Mouse (Mus musculus) CH12.LX (cell line): ENCODE results near the gene Gm20388. TPM values are rescaled to one million over a fixed set of nuclear protein-coding genes. Genes with fewer than 3 reads are reported as not detected.

ENCODE experiments used
- DNase-seq: peaks from one replicate; pipeline ENCODE4 v3.0.0-alpha.2; 2013; ENCODE audit errors: extremely low read depth
- H3K27ac ChIP-seq: 2 replicates; pipeline ENCODE4 v1.5.1; 2012; ENCODE audit warnings: low read depth, mild to moderate bottlenecking, control low read depth, moderate library complexity; ENCODE audit not compliant: insufficient read depth
- H3K27me3 ChIP-seq: replicated peaks from 2 replicates; pipeline ENCODE3; 2012; ENCODE audit warnings: inconsistent platforms
- H3K36me3 ChIP-seq, 2 experiments: replicated peaks in 1 of 2; 2 replicates each; pipeline versions ENCODE3 to v1.6.1; 2012; ENCODE audit warnings: inconsistent platforms in 1 of 2, low read length in 1 of 2, mild to moderate bottlenecking in 1 of 2, mixed read lengths in 1 of 2, moderate library complexity in 1 of 2; ENCODE audit not compliant: control insufficient read depth in 1 of 2, insufficient read depth in 1 of 2
- H3K4me1 ChIP-seq, 2 experiments: 2 replicates each; pipeline ENCODE4 v1.6.1; 2012; ENCODE audit warnings: inconsistent platforms in 1 of 2, moderate library complexity in 1 of 2; ENCODE audit not compliant: insufficient read depth in 2 of 2, control insufficient read depth in 1 of 2
- H3K4me2 ChIP-seq: 2 replicates; pipeline ENCODE4 v1.6.1; 2012; ENCODE audit warnings: low read depth, mild to moderate bottlenecking, control low read depth; ENCODE audit not compliant: poor library complexity, insufficient read depth, severe bottlenecking
- H3K4me3 ChIP-seq, 3 experiments: fragments of 150-350 bp in 1 of 3; sonication (generic) in 1 of 3; replicated peaks in 1 of 3; 2 replicates each; pipeline versions ENCODE3 to v1.5.1; 2011 to 2012; ENCODE audit warnings: low read depth in 2 of 3, low read length in 2 of 3, mild to moderate bottlenecking in 2 of 3, moderate library complexity in 2 of 3, control low read depth in 1 of 3, improper control_type of control experiment in 1 of 3, inconsistent platforms in 1 of 3, mixed read lengths in 1 of 3; ENCODE audit not compliant: poor library complexity in 1 of 3
- H3K79me2 ChIP-seq: replicated peaks from 2 replicates; pipeline ENCODE4 v1.6.1; 2012; ENCODE audit warnings: mild to moderate bottlenecking, moderate library complexity; ENCODE audit not compliant: control insufficient read depth, poor library complexity, insufficient read depth, severe bottlenecking; ENCODE audit errors: extremely low read depth
- H3K9ac ChIP-seq: 2 replicates; pipeline ENCODE4 v1.6.1; 2012; ENCODE audit warnings: low read depth, mild to moderate bottlenecking, control low read depth, moderate library complexity; ENCODE audit not compliant: insufficient read depth
- H3K9me3 ChIP-seq: replicated peaks from 2 replicates; pipeline ENCODE3; 2012; ENCODE audit warnings: low read length, inconsistent platforms, mixed read lengths
- CHD1 ChIP-seq: IDR thresholded peaks from 2 replicates; pipeline ENCODE4 v1.6.1; 2012; ENCODE audit warnings: low read depth, low read length, improper control_type of control experiment, inconsistent platforms
- CHD2 ChIP-seq: IDR thresholded peaks from 2 replicates; pipeline ENCODE4 v1.6.1; 2011; ENCODE audit warnings: low read length, improper control_type of control experiment
- ELF1 ChIP-seq: IDR thresholded peaks from 2 replicates; pipeline ENCODE4 v1.6.1; 2014; ENCODE audit warnings: low read depth, mild to moderate bottlenecking, inconsistent platforms, low read length, improper control_type of control experiment
- ETS1 ChIP-seq: conservative IDR thresholded peaks from 2 replicates; pipeline ENCODE4 v1.6.1; 2012; ENCODE audit warnings: low read depth, mild to moderate bottlenecking, inconsistent platforms, low read length, improper control_type of control experiment, moderate library complexity
- JUN ChIP-seq: IDR thresholded peaks from 2 replicates; pipeline ENCODE4 v1.6.1; 2011; ENCODE audit warnings: low read depth, mild to moderate bottlenecking, low read length, improper control_type of control experiment, moderate library complexity; ENCODE audit not compliant: insufficient read depth
- MAFK ChIP-seq: IDR thresholded peaks from 2 replicates; pipeline ENCODE4 v1.6.1; 2011; ENCODE audit warnings: low read length, improper control_type of control experiment; ENCODE audit not compliant: insufficient replicate concordance
- MAZ ChIP-seq: IDR thresholded peaks from 2 replicates; pipeline ENCODE4 v1.6.1; 2012; ENCODE audit warnings: low read depth, mild to moderate bottlenecking, inconsistent platforms, low read length, improper control_type of control experiment, moderate library complexity
- MYC ChIP-seq: IDR thresholded peaks from 2 replicates; pipeline ENCODE4 v1.6.1; 2011; ENCODE audit warnings: low read depth, mild to moderate bottlenecking, improper control_type of control experiment, low read length
- NELFE ChIP-seq: IDR thresholded peaks from 2 replicates; pipeline ENCODE4 v1.6.1; 2011; ENCODE audit warnings: low read depth, low read length, improper control_type of control experiment
- POLR2AphosphoS2 ChIP-seq: IDR thresholded peaks from 2 replicates; pipeline ENCODE4 v1.6.1; 2011; ENCODE audit warnings: low read depth, low read length, improper control_type of control experiment
- RAD21 ChIP-seq: IDR thresholded peaks from 2 replicates; pipeline ENCODE4 v1.6.1; 2011; ENCODE audit warnings: low read depth, mild to moderate bottlenecking, low read length, improper control_type of control experiment, moderate library complexity
- SMC3 ChIP-seq: IDR thresholded peaks from 2 replicates; pipeline ENCODE4 v1.6.1; 2011; ENCODE audit warnings: low read depth, low read length, improper control_type of control experiment
- USF1 ChIP-seq: IDR thresholded peaks from 2 replicates; pipeline ENCODE4 v1.6.1; 2014; ENCODE audit warnings: low read depth, mild to moderate bottlenecking, inconsistent platforms, low read length, improper control_type of control experiment
- ZC3H11A ChIP-seq: IDR thresholded peaks from 2 replicates; pipeline ENCODE4 v1.6.1; 2012; ENCODE audit warnings: low read depth, mild to moderate bottlenecking, inconsistent platforms, low read length, improper control_type of control experiment
- ZKSCAN1 ChIP-seq: IDR thresholded peaks from 2 replicates; pipeline ENCODE4 v1.6.1; 2012; ENCODE audit warnings: low read depth, inconsistent platforms, low read length, improper control_type of control experiment, borderline replicate concordance
- ZNF384 ChIP-seq: IDR thresholded peaks from 2 replicates; pipeline ENCODE4 v1.6.1; 2012; ENCODE audit warnings: low read depth, low read length, improper control_type of control experiment, inconsistent platforms
- dilution Hi-C: fragments of 300-500 bp; cut with MboI; formaldehyde crosslinking; loops from 2 replicates; pipeline ENCODE4 v1.14.3; 2020; ENCODE audit warnings: low sequenced_read_pairs; ENCODE audit not compliant: extremely low pct_unique_long_range_greater_than_20kb, extremely low pct_ligation_motif_present
- in situ Hi-C: fragments of 300-500 bp; cut with MboI; formaldehyde crosslinking; loops from 3 replicates; pipeline ENCODE4 v1.14.3; 2019; ENCODE audit warnings: low sequenced_read_pairs, low pct_ligation_motif_present, low pct_unique_long_range_greater_than_20kb, mixed read lengths
- polyA plus RNA-seq: library from polyadenylated mRNA; unstranded; fragments of >175 nt; gene quantifications from 2 replicates; pipeline ENCODE4 v1.2.1, GENCODE M21; 2012; ENCODE audit warnings: low read depth; ENCODE audit not compliant: insufficient read length
- total RNA-seq, 2 experiments: library from RNA; depleted of rRNA; stranded (reverse); fragments of 300-350 nt in 1 of 2; fragments of >200 nt in 1 of 2; gene quantifications; 2 replicates each; pipeline ENCODE4 v1.2.3; 2012 to 2014

Gene Gm20388
- total and polyA plus RNA-seq, 3 experiments, result 14.8 to 26.3 (median 22.2) TPM

- Histone ChIP-seq H3K9ac (no peak overlapping the region), H3K9me3 (no peaks in the 10 kb centered on the region), H3K36me3 (no peaks in the 10 kb centered on the region)
- TF ChIP-seq RAD21 (no peak), ZC3H11A (no peak), ELF1 (no peak), ETS1 (no peak), JUN (no peak), ZNF384 (no peak), MAFK (no peak), POLR2AphosphoS2 (no peak), CHD1 (no peak)
- TF ChIP-seq, all 38 proteins: peak for 0
- in situ Hi-C loops, result no loop called here
- no peak overlapping the region for H3K4me2 ChIP-seq
- no peaks in the 10 kb centered on the region for H3K79me2 ChIP-seq
- H3K4me3 ChIP-seq, result no peak overlapping the region
- peaks cover 4 to 10% of the 10 kb centered on the region in 2 experiments for H3K4me1 ChIP-seq
- H3K27ac ChIP-seq, result no peak overlapping the region
- no peak for DNase-seq
- dilution Hi-C loops, result no loop called here
- peaks cover 5% of the 10 kb centered on the region for H3K27me3 ChIP-seq
Measured at GRCm38 (mm10) chr8:123683321-123683720, 3772.7 kb downstream of the Gm20388 start.

GRCm38 (mm10) chr8:123684806-123685205 is 3774.2 kb downstream of the Gm20388 start:
- Histone ChIP-seq H3K4me2 (no peak overlapping the region), H3K27ac (no peak overlapping the region)
- no peak for DNase-seq
- no peak for TF ChIP-seq ETS1
- TF ChIP-seq ZKSCAN1, result no peak
- no peak for TF ChIP-seq MAZ
- no peak for TF ChIP-seq CHD2
- no peak for TF ChIP-seq USF1
- TF ChIP-seq SMC3, result no peak
- TF ChIP-seq MYC, result no peak
- TF ChIP-seq NELFE, result no peak
- TF ChIP-seq, all 38 proteins: peak for 0
- H3K4me3 ChIP-seq, result no peak overlapping the region
- H3K4me1 ChIP-seq, result peaks cover 4 to 7% of the 10 kb centered on the region in 2 experiments
- H3K27me3 ChIP-seq, result peaks cover 10% of the 10 kb centered on the region
- no peaks in the 10 kb centered on the region for H3K9me3 ChIP-seq
- in situ Hi-C loops, result no loop called here
- H3K9ac ChIP-seq, result no peak overlapping the region
- no peaks in the 10 kb centered on the region for H3K79me2 ChIP-seq
- dilution Hi-C loops, result no loop called here
- no peaks in the 10 kb centered on the region for H3K36me3 ChIP-seq
